Mouse (Mus musculus): ENCODE results near the gene Apoh.

The Apoh gene

DNA sequence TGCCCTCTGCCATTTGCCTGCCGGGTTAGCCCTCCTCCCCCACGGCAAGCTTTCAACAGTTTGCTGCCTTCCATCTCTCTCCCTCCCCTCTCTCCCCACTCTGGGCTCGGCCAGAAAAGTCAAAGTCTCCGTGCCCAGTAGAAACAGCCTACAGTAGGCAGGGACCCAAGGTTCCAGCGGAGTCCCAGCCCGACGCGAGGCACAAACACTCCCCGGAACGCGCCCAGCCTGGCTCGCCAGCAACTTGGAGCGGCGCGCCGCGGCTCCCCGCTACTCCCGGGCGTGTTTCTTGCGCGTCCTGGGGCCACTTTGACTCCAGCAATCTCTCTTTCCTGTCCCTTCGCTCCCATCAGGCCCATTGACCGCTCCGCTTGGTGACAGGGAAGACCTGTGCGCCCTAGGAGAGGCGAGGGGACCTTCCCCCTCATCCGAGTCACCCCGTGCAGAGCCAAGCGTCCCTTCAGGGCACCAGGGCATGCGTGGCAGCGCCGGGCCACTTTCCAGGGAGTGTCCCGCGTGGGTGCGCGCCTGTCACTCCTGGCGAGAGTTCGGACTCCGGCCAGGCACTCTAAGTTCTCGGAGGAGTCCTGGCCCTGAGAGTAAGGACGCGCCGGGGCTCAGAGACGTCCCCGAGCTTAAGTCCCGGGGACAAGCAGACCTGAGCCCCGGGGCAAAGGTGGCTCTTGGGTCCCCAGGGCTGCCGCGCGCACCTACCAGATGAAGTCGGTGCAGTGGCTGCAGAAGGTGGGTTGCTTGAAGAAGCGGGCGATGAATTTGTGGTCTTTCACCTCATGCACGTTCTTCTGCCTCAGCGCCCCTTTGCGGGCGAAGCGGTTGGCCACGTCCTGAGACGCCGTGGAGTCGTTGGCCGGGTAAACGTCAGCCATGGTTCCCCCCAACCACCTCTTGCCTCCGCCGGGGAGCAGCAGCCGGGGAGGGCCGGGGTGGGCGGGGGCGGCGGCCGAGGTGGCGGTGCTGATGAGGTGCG is at the start of gene Apoh:
Apoh (plus strand) TSS at position 574 of the 988 bp plus-strand sequence.
- DNase-seq (ENCODE audit: low spot score), result peak; percentile 36

GRCm38 (mm10) chr11:108293843-108294242 is 49.3 kb upstream of the Apoh start:
- no peak for DNase-seq (ENCODE audit: low spot score)

DNA sequence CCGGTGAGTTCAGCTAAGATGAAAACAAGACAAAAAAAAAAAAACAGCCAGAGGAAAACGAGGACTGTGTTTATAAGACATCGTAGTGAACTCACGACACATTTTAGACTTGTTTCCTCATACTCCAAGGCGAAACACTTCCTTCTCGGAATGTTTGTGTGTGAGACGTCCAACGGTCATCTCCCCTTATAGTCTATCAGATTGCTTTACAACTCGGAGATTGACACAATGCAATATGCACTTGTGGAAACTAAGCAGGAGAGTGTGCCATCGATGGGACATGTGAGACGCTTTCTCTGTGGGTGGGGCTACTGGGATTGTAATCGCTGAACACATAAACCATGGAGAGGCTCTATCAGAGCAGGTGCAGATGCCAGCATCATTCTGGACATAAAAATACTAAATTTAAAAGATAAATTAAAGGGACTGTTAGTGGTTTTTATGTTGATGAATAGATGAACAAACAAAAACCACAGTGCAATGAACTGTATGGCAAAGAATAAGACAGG is 48.8 kb upstream of the Apoh start:
- DNase-seq (ENCODE audit: low spot score), result no peak

- no peak for DNase-seq (ENCODE audit: low spot score)
Observed at GRCm38 (mm10) chr11:108295373-108295772, 47.8 kb upstream of the Apoh start.

DNA sequence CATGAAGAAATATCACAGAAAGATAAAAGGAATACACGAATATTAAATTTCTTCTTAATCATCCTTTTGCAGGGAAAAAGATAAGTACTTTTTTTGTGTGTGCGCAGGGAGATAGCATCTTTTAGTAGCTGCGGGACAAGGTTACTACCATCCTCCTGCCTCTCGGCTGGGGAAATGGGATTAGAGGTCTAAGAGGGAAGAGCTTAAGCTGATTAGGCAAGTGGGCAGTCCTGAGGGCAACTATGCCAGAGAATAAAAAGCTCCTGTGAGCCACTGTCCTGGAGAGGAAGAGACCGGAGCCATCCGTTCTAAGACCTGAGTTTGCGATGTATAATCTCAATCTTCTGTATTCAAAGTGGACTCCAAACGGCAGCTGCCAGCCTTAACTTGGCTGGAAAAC is 45.2 kb upstream of the Apoh start:
- no peak for DNase-seq (ENCODE audit: low spot score)

DNA sequence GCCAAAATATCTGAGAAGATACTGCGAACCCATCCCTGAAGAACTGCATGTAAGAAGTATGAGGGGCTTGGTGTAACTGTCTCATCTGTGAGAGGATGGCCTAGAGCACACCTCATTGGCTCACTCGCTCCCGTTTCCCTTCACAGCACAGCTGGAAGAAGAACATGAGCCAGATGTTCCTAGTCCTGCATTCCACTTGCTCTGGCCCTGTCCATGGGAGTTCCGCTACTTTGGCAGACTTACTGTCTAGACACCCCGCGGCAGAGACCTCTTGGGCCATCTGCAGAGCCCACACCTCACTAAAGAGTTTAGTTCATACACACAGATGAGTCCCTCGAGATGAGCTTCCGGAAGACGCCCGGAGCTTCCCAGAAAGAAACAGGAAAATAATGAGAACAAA is 43.2 kb upstream of the Apoh start:
- no peak for DNase-seq (ENCODE audit: low spot score)

- DNase-seq (ENCODE audit: low spot score), result no peak
Observed at GRCm38 (mm10) chr11:108300443-108300842, 42.7 kb upstream of the Apoh start.

GRCm38 (mm10) chr11:108301036-108301435 is 42.1 kb upstream of the Apoh start:
- no peak for DNase-seq (ENCODE audit: low spot score)

DNA sequence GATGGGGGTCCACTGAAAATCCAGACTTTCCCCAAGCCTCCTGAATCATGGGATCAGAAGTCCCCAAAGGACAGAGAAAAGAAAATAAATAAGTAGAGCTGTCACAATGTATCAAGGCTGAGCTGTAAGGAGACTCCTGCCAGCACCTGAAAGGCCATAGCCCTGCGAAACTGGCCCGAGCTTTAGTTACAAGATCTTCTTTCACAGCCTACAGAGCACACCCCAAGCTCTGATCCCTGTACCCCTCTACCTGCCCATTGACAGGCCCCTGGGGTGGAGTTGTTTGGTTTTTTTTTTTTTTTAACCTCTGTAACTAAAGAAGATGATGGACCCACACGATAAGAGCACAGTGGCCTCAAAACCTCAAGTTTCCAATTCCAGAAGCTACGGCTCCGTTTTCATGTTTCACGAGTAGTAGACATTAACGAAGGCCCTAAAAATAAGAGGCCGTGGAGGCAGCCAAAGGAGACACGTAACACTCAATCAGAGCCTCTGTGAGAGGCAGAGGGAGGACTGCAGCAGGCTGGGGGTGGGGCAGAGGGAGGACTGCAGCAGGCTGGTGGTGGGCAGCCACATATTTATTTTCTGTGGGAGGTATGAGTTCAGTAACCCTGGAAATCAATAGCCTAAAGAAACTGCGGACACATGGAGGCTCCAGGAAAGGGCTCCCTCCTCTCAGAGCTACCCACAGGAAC is 41.2 kb upstream of the Apoh start:
- no peak for DNase-seq (ENCODE audit: low spot score)

DNA sequence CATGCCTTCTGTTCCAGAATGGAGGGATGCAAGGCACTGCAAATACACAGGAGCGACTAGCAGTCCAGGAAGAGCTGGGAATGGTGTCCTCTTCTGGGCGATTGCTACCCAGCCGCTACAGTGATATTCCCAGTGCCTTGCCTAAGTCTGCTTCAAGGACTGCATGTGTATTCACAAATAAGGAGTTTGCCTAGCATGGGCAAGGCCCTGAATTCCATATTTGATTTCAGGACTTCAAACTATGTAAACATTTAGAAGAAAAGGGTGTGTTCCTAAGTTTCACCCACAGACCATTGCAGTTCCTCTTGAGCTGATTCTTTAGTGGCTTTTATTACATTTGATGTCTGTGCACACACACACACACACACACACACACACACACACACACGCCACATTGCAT is 39.4 kb upstream of the Apoh start:
- DNase-seq (ENCODE audit: low spot score), result no peak

DNA sequence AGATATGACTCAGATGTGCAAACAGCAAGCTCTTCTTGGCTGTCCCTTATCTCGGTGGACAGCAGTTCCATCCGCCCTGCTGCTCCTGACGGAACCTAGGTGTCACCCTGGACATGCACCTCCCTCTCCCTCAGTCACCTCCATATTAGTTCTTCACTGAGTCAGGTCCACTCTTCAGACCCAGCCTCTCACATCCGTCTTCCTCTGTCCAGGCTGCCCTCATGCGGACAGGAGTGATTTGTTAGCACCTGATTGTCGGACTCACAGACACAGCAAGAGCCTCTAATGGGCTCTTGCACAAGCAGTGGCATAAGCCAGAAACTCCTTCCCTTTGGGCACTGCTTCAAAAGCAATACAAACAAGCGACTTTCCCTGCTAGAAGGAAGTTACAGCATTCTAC is 35.9 kb upstream of the Apoh start:
- no peak for DNase-seq (ENCODE audit: low spot score)

- DNase-seq (ENCODE audit: low spot score), result no peak
Observed at GRCm38 (mm10) chr11:108308253-108308652, 34.9 kb upstream of the Apoh start.

- DNase-seq (ENCODE audit: low spot score), result no peak
Observed at GRCm38 (mm10) chr11:108309791-108310190, 33.4 kb upstream of the Apoh start.

- DNase-seq (ENCODE audit: low spot score), result no peak
Observed at GRCm38 (mm10) chr11:108311912-108312311, 31.2 kb upstream of the Apoh start.

DNA sequence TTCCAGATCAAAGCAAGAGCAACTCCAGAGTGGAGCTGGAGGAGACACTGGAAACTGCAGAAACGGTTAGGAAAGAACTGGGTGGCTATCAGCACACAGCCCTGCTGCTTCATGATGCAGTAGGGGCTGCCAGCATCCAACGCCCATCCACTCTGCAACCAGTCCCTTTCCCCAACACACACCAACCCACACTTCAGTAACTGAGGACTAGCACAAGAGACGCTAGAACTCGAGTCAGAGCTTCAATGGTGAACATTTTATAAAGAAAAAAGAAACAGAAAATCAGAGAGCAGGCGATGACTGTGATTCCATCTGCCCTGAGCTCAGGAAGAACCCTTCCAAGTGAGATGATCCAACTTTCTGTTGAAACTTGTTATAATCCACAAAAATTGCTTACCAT is 30.6 kb upstream of the Apoh start:
- DNase-seq (ENCODE audit: low spot score), result no peak

- no peak for DNase-seq (ENCODE audit: low spot score)
Observed at GRCm38 (mm10) chr11:108315736-108316135, 27.4 kb upstream of the Apoh start.

DNA sequence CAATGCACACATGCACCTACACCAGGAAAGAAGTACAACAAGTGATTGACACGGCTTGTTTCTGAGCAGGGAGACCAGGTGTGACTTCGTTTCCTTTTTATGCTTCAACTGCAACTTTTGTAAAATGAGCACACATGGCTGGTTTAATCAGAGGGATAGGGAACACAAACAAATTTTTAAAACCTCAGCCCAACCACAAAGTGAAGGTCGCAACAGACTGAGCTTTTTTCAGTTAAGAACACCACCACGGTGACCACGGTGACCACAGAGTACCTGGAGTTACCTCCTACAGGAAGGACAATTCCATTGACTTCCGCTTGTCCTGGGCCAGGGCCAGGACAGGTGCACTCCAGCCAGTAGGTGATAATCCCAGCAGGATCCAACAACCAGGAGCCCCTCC is 25.3 kb upstream of the Apoh start:
- DNase-seq (ENCODE audit: low spot score), result no peak

DNA sequence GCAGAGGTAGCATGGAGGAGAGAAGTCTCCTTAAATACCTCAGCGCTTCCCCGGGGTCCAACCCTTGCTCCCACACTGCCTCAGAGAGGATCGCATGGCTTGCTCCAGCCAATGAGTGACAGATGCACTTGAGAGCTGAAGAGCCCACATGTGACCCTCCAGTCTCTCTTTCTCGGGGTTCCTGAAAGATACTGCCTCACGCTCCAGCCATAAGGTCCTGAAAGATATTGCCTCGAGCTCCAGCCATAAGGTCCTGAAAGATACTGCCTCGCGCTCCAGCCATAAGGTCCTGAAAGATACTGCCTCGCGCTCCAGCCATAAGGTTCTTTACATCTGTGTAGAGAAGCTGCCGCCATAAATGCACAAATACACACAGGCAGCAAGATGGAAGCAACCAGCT is 24.0 kb upstream of the Apoh start:
- no peak for DNase-seq (ENCODE audit: low spot score)

DNA sequence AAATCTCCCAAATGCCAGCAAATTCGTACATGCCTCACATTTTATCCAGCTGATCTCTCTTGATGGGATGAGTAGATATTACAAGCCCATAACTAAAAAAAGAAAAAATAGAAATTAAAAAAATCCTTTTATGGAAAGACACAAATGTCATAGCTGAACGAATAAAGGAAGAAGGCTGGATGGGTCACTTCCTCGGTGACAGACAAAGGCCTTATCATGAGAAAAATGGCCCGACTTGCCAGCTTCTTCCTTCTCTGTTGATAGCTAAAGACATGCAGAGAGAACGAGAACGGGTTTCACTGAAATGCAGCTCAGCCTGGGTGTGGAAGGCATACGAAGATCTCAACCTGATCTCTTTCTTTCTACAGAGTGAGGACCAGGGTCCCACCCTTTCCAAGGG is 22.6 kb upstream of the Apoh start:
- DNase-seq (ENCODE audit: low spot score), result no peak

GRCm38 (mm10) chr11:108322156-108322555 is 21.0 kb upstream of the Apoh start:
- no peak for DNase-seq (ENCODE audit: low spot score)

DNA sequence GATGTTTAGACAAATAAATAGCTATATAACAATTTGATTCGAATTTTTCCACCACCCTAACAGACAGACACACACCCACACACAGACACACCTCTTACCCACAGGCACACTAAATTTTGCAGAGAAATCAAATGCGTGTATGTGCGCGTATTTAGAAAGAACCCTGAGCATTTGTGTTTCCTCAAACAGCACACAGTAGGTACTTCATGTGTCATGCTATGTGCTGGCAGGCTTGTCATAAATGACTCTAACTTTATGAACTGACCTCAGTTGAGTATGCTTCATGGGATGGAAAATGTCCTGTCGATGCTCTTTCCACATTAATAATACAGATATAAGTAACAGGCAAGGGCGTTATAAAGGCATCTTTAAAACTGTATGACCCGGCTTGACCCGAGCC is 17.2 kb upstream of the Apoh start:
- no peak for DNase-seq (ENCODE audit: low spot score)

- DNase-seq (ENCODE audit: low spot score), result no peak
Observed at GRCm38 (mm10) chr11:108330818-108331217, 12.3 kb upstream of the Apoh start.

GRCm38 (mm10) chr11:108333006-108333405 is 10.1 kb upstream of the Apoh start:
- DNase-seq (ENCODE audit: low spot score), result no peak
